Mouse (Mus musculus): ENCODE results near the gene Csdc2.

DNA sequence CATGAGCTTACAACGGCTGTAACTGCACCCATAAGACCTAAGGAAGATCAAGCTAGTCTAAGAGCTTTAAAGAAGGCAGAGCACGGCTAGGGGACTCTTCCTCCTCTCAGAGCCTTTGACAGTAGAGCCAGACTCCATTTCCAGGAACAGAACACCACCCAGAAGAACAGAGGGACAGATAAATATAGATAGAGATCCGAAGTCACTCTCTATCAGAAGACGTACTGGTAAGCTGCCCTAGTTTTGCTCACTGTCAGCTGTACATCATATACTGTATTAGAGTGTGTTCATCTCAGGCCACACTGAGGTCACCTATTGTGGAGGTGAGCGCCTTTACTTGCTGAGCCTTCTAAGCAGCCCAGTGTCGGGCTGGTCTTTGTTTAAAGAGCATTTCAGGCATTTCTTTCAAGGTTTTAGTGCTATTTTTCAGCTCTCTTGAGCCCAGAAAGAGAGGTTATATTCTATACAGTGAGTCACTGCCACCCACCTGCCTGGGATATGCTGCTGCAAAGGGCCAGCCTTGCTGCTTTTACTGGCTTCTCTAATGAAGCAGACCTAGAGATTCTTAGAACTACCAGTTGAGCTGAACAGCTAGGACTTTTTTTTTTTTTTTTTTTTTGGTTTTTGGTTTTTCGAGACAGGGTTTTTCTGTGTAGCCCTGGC is 45.3 kb upstream of the Csdc2 start:
- TF ChIP-seq CHD2 (IDR thresholded peaks at IDR 0.05; ENCODE audit: low read depth, low read length) (no peak), ZC3H11A (IDR thresholded peaks at IDR 0.05; ENCODE audit: borderline replicate concordance, low read depth, low read length) (no peak)
